Mouse (Mus musculus): ENCODE results near the gene Fpr1. TPM values are rescaled to one million over a fixed set of nuclear protein-coding genes. Genes with fewer than 3 reads are reported as not detected.
A peak's percentile ranks its signal among the peaks of the same experiment; 100 is the strongest.
"Not testable (repeated sequence)": the region's sequence is repeated elsewhere in the genome, so short reads cannot be mapped to it uniquely, and the experiment has no call there.

Fpr1 gene
- polyA plus RNA-seq (2012; ENCODE audit: insufficient read depth, insufficient read length, low replicate concordance, missing spikeins), result not detected in 2 replicates

DNA sequence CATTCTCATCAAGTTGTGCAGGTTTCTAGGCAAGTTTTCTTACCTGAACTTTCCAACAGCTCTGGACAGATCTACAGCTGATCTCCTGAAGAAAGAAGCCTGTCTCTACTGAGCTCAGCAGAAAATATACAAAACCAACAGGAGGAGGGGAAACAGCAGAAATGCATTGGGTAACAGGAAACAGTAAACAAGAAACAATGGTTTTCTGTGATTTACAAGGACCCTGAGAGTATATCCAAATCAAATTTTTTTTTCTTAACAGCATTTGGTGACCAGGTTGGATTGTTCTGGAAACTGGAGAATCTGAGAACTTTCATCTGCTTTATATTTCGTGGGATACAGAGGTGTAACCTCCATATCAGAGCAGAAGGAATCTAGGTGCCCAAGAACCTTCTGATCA is at the start of gene Fpr1:
TSS of gene Fpr1 (minus strand) at position 101 of the 400 bp plus-strand sequence.
- WGBS, result 62% methylated on average over 1 of the region's 1 CpGs
- Histone ChIP-seq H3K27ac (ENCODE audit: insufficient read depth, low read depth, low read length) (no peak within 1 kb of the TSS), H3K4me3 (ENCODE audit: insufficient read depth, low read depth, low read length) (no peak within 1 kb of the TSS), H3K4me1 (ENCODE audit: control insufficient read depth, insufficient read depth, low read length) (no peaks in the 10 kb centered on the region)
- TF ChIP-seq CTCF (IDR thresholded peaks at IDR 0.05; ENCODE audit: insufficient read depth, low read depth, low read length) (no peak), POLR2A (IDR thresholded peaks at IDR 0.05; ENCODE audit: insufficient read depth, low read depth, low read length) (no peak)

DNA sequence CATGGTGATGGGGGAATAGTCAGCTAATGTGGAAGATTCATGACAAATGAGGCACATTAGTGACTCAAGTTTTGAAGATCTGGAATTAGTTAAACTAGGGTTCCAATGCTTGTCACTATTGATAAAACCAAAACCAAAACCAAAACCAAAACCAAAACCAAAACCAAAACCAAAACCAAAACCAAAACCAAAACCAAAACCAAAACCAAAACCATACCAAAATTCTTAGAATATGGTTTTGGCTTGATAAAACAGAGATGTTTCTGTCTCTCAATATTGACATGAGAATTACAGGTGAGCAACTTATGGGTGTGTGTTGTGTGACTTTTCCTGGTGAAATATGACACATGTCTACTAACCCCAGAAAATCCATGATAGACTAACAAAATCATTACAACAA is 34.0 kb upstream of the Fpr1 start:
- no peak overlapping the region for H3K27ac ChIP-seq (ENCODE audit: insufficient read depth, low read depth, low read length)
- H3K4me1 ChIP-seq (ENCODE audit: control insufficient read depth, insufficient read depth, low read length), result no peaks in the 10 kb centered on the region
- TF ChIP-seq CTCF (IDR thresholded peaks at IDR 0.05; ENCODE audit: insufficient read depth, low read depth, low read length), result no peak
- TF ChIP-seq POLR2A (IDR thresholded peaks at IDR 0.05; ENCODE audit: insufficient read depth, low read depth, low read length), result no peak
- no peak overlapping the region for H3K4me3 ChIP-seq (ENCODE audit: insufficient read depth, low read depth, low read length)

- H3K4me1 ChIP-seq (ENCODE audit: control insufficient read depth, insufficient read depth, low read length), result no peaks in the 10 kb centered on the region
- no peak overlapping the region for H3K27ac ChIP-seq (ENCODE audit: insufficient read depth, low read depth, low read length)
- WGBS, result 93% methylated on average over 1 of the region's 1 CpGs
- TF ChIP-seq CTCF (IDR thresholded peaks at IDR 0.05; ENCODE audit: insufficient read depth, low read depth, low read length), result no peak
- no peak for TF ChIP-seq POLR2A (IDR thresholded peaks at IDR 0.05; ENCODE audit: insufficient read depth, low read depth, low read length)
- H3K4me3 ChIP-seq (ENCODE audit: insufficient read depth, low read depth, low read length), result no peak overlapping the region
Measured at GRCm38 (mm10) chr17:17917376-17917775, 33.6 kb upstream of the Fpr1 start.

- 89% methylated on average over 8 of the region's 8 CpGs for WGBS
- not testable (repeated sequence) for H3K4me3 ChIP-seq (ENCODE audit: insufficient read depth, low read depth, low read length); H3K27ac ChIP-seq (ENCODE audit: insufficient read depth, low read depth, low read length); H3K4me1 ChIP-seq (ENCODE audit: control insufficient read depth, insufficient read depth, low read length)
Measured at GRCm38 (mm10) chr17:17912618-17913017, 28.9 kb upstream of the Fpr1 start.

- Histone ChIP-seq H3K4me3 (ENCODE audit: insufficient read depth, low read depth, low read length) (peak overlapping the region; percentile 83), H3K27ac (ENCODE audit: insufficient read depth, low read depth, low read length) (peak overlapping the region; percentile 74), H3K4me1 (ENCODE audit: control insufficient read depth, insufficient read depth, low read length) (no peaks in the 10 kb centered on the region)
- 20% methylated on average over 51 of the region's 51 CpGs for WGBS
- TF ChIP-seq CTCF (IDR thresholded peaks at IDR 0.05; ENCODE audit: insufficient read depth, low read depth, low read length) (no peak), POLR2A (IDR thresholded peaks at IDR 0.05; ENCODE audit: insufficient read depth, low read depth, low read length) (peak; percentile 74)
Measured at GRCm38 (mm10) chr17:17909636-17910421, 26.1 kb upstream of the Fpr1 start.

DNA sequence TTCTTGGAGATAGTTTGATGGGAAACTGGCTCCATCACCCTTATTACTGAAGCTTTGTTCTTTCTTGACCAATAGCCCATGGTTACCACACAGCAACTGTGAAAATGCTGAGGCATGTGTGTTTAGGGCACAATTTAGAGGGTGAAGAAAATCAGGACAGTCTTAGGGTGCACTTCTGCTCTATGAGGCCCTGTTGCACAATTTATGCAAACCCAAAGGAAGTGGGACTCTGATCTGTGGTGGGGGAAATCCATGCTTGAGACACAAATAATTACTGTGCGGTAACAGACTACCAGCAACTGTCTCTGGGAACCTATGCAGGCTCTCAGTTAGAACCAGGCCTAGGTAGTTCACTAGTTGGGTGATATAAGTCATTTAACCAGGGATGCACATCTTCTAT is 17.0 kb upstream of the Fpr1 start:
- no peak overlapping the region for H3K4me3 ChIP-seq (ENCODE audit: insufficient read depth, low read depth, low read length)
- H3K4me1 ChIP-seq (ENCODE audit: control insufficient read depth, insufficient read depth, low read length), result no peaks in the 10 kb centered on the region
- TF ChIP-seq CTCF (IDR thresholded peaks at IDR 0.05; ENCODE audit: insufficient read depth, low read depth, low read length) (no peak), POLR2A (IDR thresholded peaks at IDR 0.05; ENCODE audit: insufficient read depth, low read depth, low read length) (no peak)
- no peak overlapping the region for H3K27ac ChIP-seq (ENCODE audit: insufficient read depth, low read depth, low read length)
- WGBS, result 95% methylated on average over 1 of the region's 1 CpGs

DNA sequence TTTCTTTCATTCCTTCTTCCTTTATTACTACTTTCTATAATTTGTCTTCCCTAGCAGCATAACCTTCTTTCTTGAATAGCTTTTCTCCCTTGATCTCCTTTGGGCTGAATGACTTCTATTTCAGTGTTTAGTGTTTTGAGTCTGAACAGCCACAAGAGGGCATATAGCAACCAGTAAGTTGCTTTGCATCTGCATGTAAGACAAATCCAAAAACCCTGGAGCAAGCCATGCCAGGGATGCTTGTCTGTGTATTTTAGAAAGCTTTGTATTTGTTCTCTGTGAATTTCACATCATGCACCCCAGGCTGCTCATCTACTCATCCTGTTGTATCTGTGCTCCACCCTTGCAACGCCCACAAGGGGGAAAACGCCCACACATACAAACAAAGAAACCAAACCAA is 15.5 kb upstream of the Fpr1 start:
- H3K4me3 ChIP-seq (ENCODE audit: insufficient read depth, low read depth, low read length), result no peak overlapping the region
- WGBS, result 79% methylated on average over 2 of the region's 2 CpGs
- no peak overlapping the region for H3K27ac ChIP-seq (ENCODE audit: insufficient read depth, low read depth, low read length)
- no peaks in the 10 kb centered on the region for H3K4me1 ChIP-seq (ENCODE audit: control insufficient read depth, insufficient read depth, low read length)
- TF ChIP-seq CTCF (IDR thresholded peaks at IDR 0.05; ENCODE audit: insufficient read depth, low read depth, low read length) (no peak), POLR2A (IDR thresholded peaks at IDR 0.05; ENCODE audit: insufficient read depth, low read depth, low read length) (no peak)

GRCm38 (mm10) chr17:17896039-17896438 is 12.3 kb upstream of the Fpr1 start:
- H3K4me3 ChIP-seq (ENCODE audit: insufficient read depth, low read depth, low read length), result no peak overlapping the region
- no peak for TF ChIP-seq CTCF (IDR thresholded peaks at IDR 0.05; ENCODE audit: insufficient read depth, low read depth, low read length)
- TF ChIP-seq POLR2A (IDR thresholded peaks at IDR 0.05; ENCODE audit: insufficient read depth, low read depth, low read length), result no peak
- 1% methylated on average over 4 of the region's 4 CpGs for WGBS
- H3K4me1 ChIP-seq (ENCODE audit: control insufficient read depth, insufficient read depth, low read length), result no peaks in the 10 kb centered on the region
- no peak overlapping the region for H3K27ac ChIP-seq (ENCODE audit: insufficient read depth, low read depth, low read length)

- no peaks in the 10 kb centered on the region for H3K4me1 ChIP-seq (ENCODE audit: control insufficient read depth, insufficient read depth, low read length)
- no peak overlapping the region for H3K4me3 ChIP-seq (ENCODE audit: insufficient read depth, low read depth, low read length)
- WGBS, result 83% methylated on average over 2 of the region's 2 CpGs
- H3K27ac ChIP-seq (ENCODE audit: insufficient read depth, low read depth, low read length), result no peak overlapping the region
- TF ChIP-seq POLR2A (IDR thresholded peaks at IDR 0.05; ENCODE audit: insufficient read depth, low read depth, low read length), result no peak
Measured at GRCm38 (mm10) chr17:17889732-17890425, 6.1 kb upstream of the Fpr1 start.
